Mouse (Mus musculus) left cerebral cortex, postnatal 10 days (tissue): ENCODE measurements at regions not wholly inside any gene's neighbourhood (a gene's known extent, or its start where the extent isn't known, plus 50 kb on each side); places are given as distances from the start of the nearest gene placed in this dataset.

Experiments
- DNase-seq, 2 experiments: peaks; one replicate each; pipeline ENCODE4 v3.0.0; 2021 to 2022; ENCODE audit warnings: low spot score in 2 of 2, mixed read lengths in 1 of 2; ENCODE audit errors: extremely low spot score in 1 of 2
- intact Hi-C: fragments of 180-260 bp; cut with DNase I; formaldehyde crosslinking; loops from one replicate; pipeline ENCODE4 v1.15.1; 2025

- intact Hi-C loops = no loop called here
- DNase-seq = no peak
Measured at GRCm38 (mm10) chr17:68185385-68185784, 88.2 kb upstream of the L3mbtl4 start.

GRCm38 (mm10) chr17:68189888-68190287 is 83.7 kb upstream of the L3mbtl4 start:
- DNase-seq = no peak
- intact Hi-C loops = no loop called here

GRCm38 (mm10) chr17:68205545-68205944 is 68.1 kb upstream of the L3mbtl4 start:
- DNase-seq = no peak
- intact Hi-C loops = no loop called here

GRCm38 (mm10) chr17:68208837-68209236 is 64.8 kb upstream of the L3mbtl4 start:
- intact Hi-C loops = no loop called here
- peak in 1 of 2 experiments; percentile 1 for DNase-seq

DNA sequence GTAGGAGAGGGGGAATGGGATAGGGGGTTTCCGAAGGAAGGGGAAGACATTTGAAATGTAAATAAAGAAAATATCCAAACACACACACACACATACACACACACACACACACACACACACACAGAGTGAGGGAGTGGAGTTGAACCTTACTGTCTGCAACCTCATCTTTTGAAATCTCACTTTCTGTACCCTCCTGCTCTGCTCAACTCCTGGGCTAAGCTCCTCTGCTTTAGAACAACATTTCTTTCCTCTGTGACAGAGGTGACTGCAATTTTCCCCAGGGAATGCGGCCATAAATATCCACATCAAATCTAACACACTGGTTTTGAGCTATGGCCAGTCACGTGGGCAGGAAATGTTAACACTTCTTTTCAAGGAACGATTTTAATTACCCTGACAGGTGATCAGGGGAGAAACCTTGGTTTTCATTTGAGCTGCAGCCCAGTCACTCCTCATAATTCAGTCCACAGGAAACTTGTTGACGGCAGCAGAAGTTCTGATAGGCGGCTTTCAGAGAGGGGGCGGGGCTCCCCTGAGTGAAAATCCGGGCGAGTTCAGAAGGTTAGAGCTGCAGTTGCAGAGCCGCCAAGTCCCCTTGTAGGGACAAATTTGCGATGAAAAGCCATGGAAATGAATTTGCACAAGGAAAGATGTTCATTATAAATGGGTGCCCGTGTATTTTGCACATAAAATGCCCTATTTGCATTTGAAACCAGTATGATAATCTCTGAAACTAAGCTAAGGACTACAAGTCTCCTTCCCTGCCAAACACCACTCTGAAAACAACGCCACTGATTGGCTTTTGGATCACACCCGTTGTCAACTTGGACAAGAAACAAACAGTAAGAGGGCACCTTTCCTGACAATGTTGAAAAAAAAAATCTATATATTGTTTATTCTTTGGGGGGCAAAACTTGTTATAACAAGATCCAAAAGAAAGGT is 63.0 kb upstream of the L3mbtl4 start:
- intact Hi-C loops = no loop called here
- peak in 1 of 2 experiments; percentile 33 for DNase-seq

DNA sequence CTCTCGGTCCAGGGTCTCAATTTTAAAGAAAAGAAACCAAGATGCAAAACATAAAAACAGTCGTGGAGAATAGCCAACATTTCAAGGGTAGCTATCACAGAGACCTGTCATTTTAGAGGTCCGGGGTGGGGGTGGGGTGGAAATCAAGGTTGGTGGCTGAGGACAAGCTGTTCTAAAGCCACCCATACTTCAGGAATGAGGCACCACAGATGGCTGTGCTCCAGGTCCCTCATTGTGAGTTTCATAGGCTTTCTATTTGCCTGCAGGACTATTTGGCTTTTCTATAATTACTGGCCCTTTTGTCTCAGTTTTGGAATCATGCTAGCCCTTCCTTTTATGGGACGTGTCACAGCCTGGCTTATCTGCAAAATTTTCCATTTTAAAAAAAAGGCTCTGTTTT is 55.4 kb upstream of the L3mbtl4 start:
- intact Hi-C loops = no loop called here
- DNase-seq = no peak

- DNase-seq = no peak
- intact Hi-C loops = no loop called here
Measured at GRCm38 (mm10) chr17:68223170-68223569, 50.4 kb upstream of the L3mbtl4 start.
